Mouse (Mus musculus) frontal cortex, postnatal 10 days (tissue): ENCODE data around the gene Krtap6-5.
"Not testable (repeated sequence)": the region's sequence is repeated elsewhere in the genome, so short reads cannot be mapped to it uniquely, and the experiment has no call there.

Experiments
- DNase-seq, 2 experiments: peaks; one replicate each; pipeline ENCODE4 v3.0.0; 2022; ENCODE audit warnings: low spot score in 2 of 2, mixed read lengths in 1 of 2

Krtap6-5 gene

GRCm38 (mm10) chr16:89047783-89048182 is at the start of gene Krtap6-5:
Gene Krtap6-5, minus strand, starts transcription at chr16:89047883.
- no peak for DNase-seq

- not testable (repeated sequence) for DNase-seq
Measured at GRCm38 (mm10) chr16:89071041-89071440, 23.4 kb upstream of the Krtap6-5 start.

GRCm38 (mm10) chr16:89063902-89064301 is 16.2 kb upstream of the Krtap6-5 start, which contains the start of gene 1110025L11Rik:
Gene 1110025L11Rik, minus strand, starts transcription at chr16:89064002.
- not testable (repeated sequence) for DNase-seq

GRCm38 (mm10) chr16:89041372-89041771 is 6.3 kb downstream of the Krtap6-5 start, which contains the start of gene Gm10228:
Gene Gm10228, minus strand, starts transcription at chr16:89041472.
- DNase-seq = not testable (repeated sequence)

- not testable (repeated sequence) for DNase-seq
Measured at GRCm38 (mm10) chr16:89031399-89031798, 16.3 kb downstream of the Krtap6-5 start, which contains the start of gene Krtap6-1. Gene Krtap6-1, plus strand, starts transcription at chr16:89031699.

- not testable (repeated sequence) for DNase-seq
Measured at GRCm38 (mm10) chr16:89014984-89015383, 32.7 kb downstream of the Krtap6-5 start, which contains the start of gene Gm10229. Gene Gm10229, plus strand, starts transcription at chr16:89015284.

GRCm38 (mm10) chr16:89013973-89014372 is 33.7 kb downstream of the Krtap6-5 start:
- no peak for DNase-seq

- DNase-seq = no peak
Measured at GRCm38 (mm10) chr16:89010659-89011058, 37.0 kb downstream of the Krtap6-5 start, which contains the start of gene Krtap22-2. Gene Krtap22-2, minus strand, starts transcription at chr16:89010759.
